Mouse (Mus musculus): ENCODE measurements around the gene Mbd3l1.

Gene Mbd3l1

DNA sequence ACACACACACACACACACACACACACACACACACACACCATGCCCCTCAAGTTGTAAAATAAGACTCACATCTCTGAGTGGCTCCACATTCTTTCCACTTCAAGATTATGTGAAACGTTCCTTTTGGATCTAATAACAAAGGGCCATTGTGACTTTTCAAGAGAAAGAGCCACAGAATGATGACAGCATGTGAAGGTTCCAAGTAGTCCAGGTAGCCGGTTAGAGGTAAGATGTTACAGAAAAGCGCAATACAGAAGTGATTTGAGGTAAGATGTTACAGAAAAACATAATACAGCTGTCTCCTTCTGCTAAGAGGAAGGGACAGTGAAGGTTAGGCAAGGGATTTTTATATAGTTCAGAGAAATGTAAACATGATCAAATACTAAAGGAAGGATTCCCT, at the start of gene Mbd3l1, which contains the start of gene Zfp558:
TSS of gene Mbd3l1 (plus strand) at position 192 of the 400 bp plus-strand sequence.
TSS of gene Zfp558 (minus strand) at position 101 of the 400 bp plus-strand sequence.
- DNase-seq (ENCODE audit: low read depth) = no peak

DNA sequence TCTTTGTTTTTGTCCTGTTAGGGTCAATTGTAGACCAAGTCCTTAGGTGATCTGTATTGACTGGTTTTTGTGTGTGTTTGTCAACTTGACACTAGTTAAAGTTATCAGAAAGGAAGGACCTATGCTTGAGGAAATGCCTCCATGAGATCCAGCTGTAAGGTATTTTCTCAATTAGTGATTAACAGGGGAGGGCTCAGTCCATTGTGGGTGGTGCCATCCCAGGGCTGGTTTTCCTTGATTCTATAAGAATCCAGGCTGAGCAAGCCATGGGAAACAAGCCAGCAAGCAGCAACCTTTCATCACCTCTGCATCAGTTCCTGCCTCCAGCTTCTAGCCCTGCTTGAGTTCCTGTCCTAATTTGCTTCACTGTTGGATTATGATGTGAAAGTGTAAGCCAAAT, 47.8 kb upstream of the Mbd3l1 start, which contains the start of gene Mbd3l2:
TSS of gene Mbd3l2 (plus strand) at position 301 of the 400 bp plus-strand sequence.
- DNase-seq (ENCODE audit: low read depth) = no peak

DNA sequence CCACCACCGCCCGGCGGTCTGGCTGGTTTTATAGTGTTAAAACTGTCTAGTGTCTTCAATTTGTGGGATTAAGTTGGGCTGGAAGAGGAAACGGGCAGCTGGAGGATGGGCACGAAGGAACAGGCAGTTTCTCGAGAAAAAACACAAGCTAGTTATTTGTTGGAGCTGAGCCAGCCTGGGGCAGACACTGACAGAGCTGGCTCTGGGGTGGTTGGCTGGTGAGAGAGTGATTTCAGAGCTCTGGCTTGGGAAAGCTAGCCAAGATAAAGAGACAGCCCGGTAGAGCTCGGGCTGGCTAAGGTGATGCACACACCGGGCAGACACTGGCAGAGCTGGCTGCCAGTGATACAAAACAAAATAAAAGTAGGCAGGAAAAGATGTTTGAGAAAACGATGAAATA, 46.5 kb upstream of the Mbd3l1 start:
- no peak for DNase-seq (ENCODE audit: low read depth)

DNA sequence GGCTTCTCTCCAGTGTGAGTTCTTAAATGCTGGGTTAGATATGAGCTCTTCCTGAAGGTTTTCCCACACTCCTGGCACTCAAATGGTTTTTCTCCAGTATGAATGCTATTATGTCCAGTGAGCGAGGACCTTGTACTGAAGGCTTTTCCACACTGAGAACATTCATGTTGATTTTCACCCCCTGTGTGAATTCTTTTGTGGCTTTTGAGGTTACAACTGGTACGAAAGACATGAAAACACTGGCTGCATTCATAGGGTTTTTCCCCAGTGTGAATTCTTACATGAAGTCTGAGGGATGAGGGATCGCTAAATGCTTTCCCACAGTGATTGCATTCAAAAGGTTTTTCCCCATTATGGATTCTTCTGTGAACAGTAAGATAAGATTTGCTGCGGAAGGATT, 21.6 kb upstream of the Mbd3l1 start:
- no peak for DNase-seq (ENCODE audit: low read depth)

DNA sequence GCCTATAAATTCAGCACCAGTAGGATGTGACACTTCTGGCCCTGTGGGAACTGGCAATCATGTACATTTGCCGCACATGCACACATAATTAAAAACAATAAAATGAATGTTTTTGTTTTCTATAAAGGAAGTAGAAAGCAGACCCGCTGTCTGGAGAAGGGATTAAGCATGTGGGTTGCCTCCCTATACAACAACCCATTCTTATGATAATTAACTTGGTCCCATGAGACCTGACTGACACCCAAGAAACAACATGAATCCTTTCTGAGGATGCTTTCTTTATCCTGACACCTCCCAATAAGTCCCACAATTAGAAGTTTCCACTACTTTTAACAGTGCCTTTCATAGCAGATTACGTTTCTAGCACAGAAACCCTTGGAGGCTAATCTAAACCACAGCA, 10.8 kb upstream of the Mbd3l1 start:
- no peak for DNase-seq (ENCODE audit: low read depth)

DNA sequence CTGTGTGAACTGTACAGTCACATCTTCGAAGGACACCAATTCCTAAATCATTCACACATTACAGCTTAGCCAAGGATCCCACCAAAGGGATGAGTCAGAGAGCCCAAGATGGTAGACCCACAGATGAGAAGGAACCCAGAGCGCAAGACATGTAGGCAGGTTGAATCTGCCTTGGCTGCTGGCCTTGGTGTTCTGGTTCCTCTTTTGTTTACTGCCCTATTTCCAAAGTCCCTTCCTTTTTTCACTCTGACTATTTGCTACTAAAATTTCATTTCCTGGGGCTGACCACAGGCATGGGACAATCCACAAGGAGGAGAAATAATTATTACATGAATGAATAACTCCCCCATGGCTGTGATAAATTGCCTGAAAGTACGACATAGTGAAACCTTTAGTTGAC, 10.2 kb upstream of the Mbd3l1 start:
- DNase-seq (ENCODE audit: low read depth) = no peak

DNA sequence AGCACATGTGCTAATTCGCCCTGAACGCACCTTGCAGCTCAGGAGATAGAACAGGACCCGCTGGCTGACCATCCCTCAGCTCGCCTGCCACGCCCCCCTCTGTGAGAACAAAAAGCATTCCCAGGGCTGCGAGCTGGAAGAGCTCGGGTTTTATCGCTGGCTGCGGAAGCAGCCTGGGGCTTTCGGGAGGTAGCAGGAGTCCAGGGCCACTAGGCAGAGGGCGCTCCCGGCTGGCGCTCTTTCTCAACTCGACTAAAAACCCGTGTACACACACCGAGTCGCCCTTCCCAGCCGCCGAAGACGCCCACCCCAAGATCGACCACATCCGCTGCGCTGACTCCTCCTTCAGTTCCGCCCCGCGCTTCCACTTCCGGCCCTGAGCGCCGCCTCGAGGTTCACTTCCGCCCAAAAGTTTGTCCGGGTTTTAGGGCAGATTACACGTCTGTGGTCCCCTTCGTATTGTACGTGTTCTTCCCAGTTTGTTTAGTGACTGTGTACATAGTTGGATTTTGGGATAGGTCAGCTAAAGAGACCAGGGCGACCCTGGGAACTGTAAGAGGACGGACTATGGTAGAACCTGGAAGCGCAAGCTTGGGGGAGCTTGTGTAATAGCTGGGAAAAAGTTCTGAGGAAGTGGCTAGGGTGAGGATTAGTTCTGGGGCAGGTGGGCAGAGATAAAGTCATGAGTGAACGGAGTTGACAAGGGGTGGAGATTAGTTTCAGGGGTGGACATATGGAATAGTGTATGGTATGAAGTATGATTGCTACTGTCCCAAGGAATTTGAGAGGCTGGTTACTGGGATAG, 4.6 kb upstream of the Mbd3l1 start:
- DNase-seq (ENCODE audit: low read depth) = peak; percentile 74

DNA sequence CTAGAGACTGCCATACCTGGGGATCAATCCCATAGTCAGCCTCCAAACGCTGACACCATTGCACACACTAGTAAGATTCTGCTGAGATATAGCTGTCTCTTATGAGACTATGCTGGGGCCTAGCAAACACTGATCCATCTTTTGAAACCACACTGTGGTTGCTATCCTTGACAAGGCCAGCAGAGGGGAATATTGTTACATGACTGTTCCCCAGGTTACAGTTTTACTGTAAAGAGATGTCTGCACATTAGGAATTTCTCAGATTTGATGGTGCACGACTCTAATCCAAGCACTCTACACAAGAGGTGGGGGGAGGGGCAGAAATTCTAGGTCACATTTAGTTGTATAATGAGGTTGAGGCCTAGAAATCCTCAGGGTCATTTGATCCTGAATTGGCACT, 29.9 kb downstream of the Mbd3l1 start:
- no peak for DNase-seq (ENCODE audit: low read depth)
